Mouse (Mus musculus): ENCODE measurements around the gene Exoc3. TPM values are rescaled to one million over a fixed set of nuclear protein-coding genes. Genes with fewer than 3 reads are reported as not detected.
A peak's percentile ranks its signal among the peaks of the same experiment; 100 is the strongest.

The Exoc3 gene
- polyA plus RNA-seq, 1 experiment from 2014 or later = 81.8 TPM

DNA sequence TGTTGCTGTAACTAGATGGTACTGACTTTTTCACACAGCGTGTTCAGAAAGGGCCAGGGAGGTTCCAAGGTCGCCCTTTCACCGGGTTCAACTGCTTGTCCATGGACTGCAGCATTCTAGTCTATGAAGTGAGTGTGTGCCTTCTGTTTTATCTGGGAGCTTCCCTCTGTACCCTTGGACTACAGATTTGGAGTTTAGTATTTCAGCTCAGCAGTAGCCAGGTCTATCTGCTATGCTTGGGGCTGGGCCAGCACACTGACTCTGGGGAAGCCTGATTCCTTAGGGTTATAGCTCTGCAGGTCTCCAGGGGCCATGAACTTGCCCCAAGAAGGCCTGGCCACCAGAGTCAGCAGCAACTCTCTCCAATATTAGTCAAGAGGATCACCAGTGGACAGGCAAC, 85.9 kb downstream of the Exoc3 start:
- Histone ChIP-seq H3K4me1 (peaks cover 10% of the 10 kb centered on the region), H3K27ac (no peak overlapping the region), H3K36me3 (replicated peaks) (no peaks in the 10 kb centered on the region), H3K4me3 (no peak overlapping the region), H3K9me3 (no peaks in the 10 kb centered on the region), H3K27me3 (ENCODE audit: poor library complexity, severe bottlenecking) (peaks cover 79% of the 10 kb centered on the region)
- WGBS = 63% methylated on average over 3 of the region's 3 CpGs
- DNase-seq (ENCODE audit: extremely low spot score, low spot score) = no peak

DNA sequence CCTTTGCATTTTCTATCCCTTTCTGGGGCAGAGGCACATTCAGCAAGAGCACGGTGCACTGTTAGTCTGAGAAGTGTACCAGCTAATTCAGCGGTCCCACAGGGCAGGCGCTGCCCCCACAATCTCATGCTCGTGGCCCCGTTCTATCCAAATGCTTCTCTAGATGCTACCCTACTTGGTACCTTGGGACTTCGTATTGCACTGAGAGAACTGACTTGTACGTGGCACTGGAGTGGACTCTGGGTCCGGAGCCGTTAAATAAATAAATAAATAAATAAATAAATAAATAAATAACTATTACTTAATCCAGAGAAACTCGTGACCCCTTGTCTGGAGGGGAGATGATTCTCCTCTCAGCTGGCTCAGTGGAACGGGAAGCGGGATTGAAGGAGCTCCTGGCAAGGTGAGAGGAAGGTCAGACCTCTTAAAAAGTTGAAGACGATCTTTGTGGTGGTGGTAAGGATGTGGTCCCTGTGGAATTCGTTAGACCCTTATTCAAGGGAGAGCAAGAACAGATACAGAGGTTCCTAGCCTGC, 86.7 kb downstream of the Exoc3 start:
- Histone ChIP-seq H3K9me3 (no peaks in the 10 kb centered on the region), H3K27ac (no peak overlapping the region), H3K4me3 (peak overlapping the region; percentile 53; the same call in 1 of the 2 replicates), H3K27me3 (ENCODE audit: poor library complexity, severe bottlenecking) (peaks cover 79% of the 10 kb centered on the region), H3K4me1 (peaks cover 10% of the 10 kb centered on the region), H3K36me3 (replicated peaks) (no peaks in the 10 kb centered on the region)
- DNase-seq (ENCODE audit: extremely low spot score, low spot score) = no peak
- WGBS = 38% methylated on average over 14 of the region's 14 CpGs

GRCm38 (mm10) chr13:74121141-74121602, 87.4 kb downstream of the Exoc3 start, which contains the start of gene Slc9a3:
Gene Slc9a3, plus strand, starts transcription at chr13:74121457.
- whole genome bisulfite sequencing = under 1% methylated on average over 35 of the region's 35 CpGs
- Histone ChIP-seq H3K4me1 (peaks cover 10% of the 10 kb centered on the region), H3K27ac (no peak within 1 kb of the TSS), H3K9me3 (no peaks in the 10 kb centered on the region), H3K4me3 (peak within 1 kb of the TSS; percentile 53), H3K27me3 (ENCODE audit: poor library complexity, severe bottlenecking) (peaks cover 79% of the 10 kb centered on the region), H3K36me3 (replicated peaks) (no peaks in the 10 kb centered on the region)
- peak; percentile 18 for DNase-seq (ENCODE audit: extremely low spot score, low spot score)

Other genes starting within 250 kb of the Exoc3 start
- not detected in 2 replicates for gene Zdhhc11, start 244.9 kb downstream of the Exoc3 start, polyA plus RNA-seq (2016; fragmentation: Nextera tagmentation; extraction: Ambion mirVana)
- gene Tppp, start 199.3 kb downstream of the Exoc3 start, polyA plus RNA-seq (2016; fragmentation: Nextera tagmentation; extraction: Ambion mirVana) = 1.4 and 2.0 TPM in 2 replicates
- 23.7 and 25.7 TPM in 2 replicates for gene Cep72, start 146.4 kb downstream of the Exoc3 start, polyA plus RNA-seq (2016; fragmentation: Nextera tagmentation; extraction: Ambion mirVana)
- not detected in 2 replicates for gene Slc9a3, start 87.3 kb downstream of the Exoc3 start, polyA plus RNA-seq (2016; fragmentation: Nextera tagmentation; extraction: Ambion mirVana)
- 1.5 and 1.6 TPM in 2 replicates for gene Ahrr, start 83.6 kb upstream of the Exoc3 start, polyA plus RNA-seq (2016; fragmentation: Nextera tagmentation; extraction: Ambion mirVana)
- gene Pdcd6, start 108.8 kb upstream of the Exoc3 start, polyA plus RNA-seq (2016; fragmentation: Nextera tagmentation; extraction: Ambion mirVana) = 129 and 130 TPM in 2 replicates
- gene Sdha, start 141.5 kb upstream of the Exoc3 start, polyA plus RNA-seq (2016; fragmentation: Nextera tagmentation; extraction: Ambion mirVana) = 274 and 282 TPM in 2 replicates
- 52.4 and 56.7 TPM in 2 replicates for gene Ccdc127, start 141.6 kb upstream of the Exoc3 start, polyA plus RNA-seq (2016; fragmentation: Nextera tagmentation; extraction: Ambion mirVana)
- not detected in 2 replicates for gene Lrrc14b, start 155.3 kb upstream of the Exoc3 start, polyA plus RNA-seq (2016; fragmentation: Nextera tagmentation; extraction: Ambion mirVana)
- 4.3 and 6.5 TPM in 2 replicates for gene Zfp72, start 182.1 kb upstream of the Exoc3 start, polyA plus RNA-seq (2016; fragmentation: Nextera tagmentation; extraction: Ambion mirVana)
- 77.3 and 88.6 TPM in 2 replicates for gene Ftl1-ps1, start 191.0 kb upstream of the Exoc3 start, polyA plus RNA-seq (2016; fragmentation: Nextera tagmentation; extraction: Ambion mirVana)

All from forebrain, embryonic 10.5 days (tissue).